Mouse (Mus musculus) CH12.LX (cell line): ENCODE results near the gene Gm20388. TPM values are rescaled to one million over a fixed set of nuclear protein-coding genes. Genes with fewer than 3 reads are reported as not detected.

ENCODE experiments used
- DNase-seq: peaks from one replicate; pipeline ENCODE4 v3.0.0-alpha.2; 2013; ENCODE audit errors: extremely low read depth
- H3K27ac ChIP-seq: 2 replicates; pipeline ENCODE4 v1.5.1; 2012; ENCODE audit warnings: low read depth, mild to moderate bottlenecking, control low read depth, moderate library complexity; ENCODE audit not compliant: insufficient read depth
- H3K27me3 ChIP-seq: replicated peaks from 2 replicates; pipeline ENCODE3; 2012; ENCODE audit warnings: inconsistent platforms
- H3K36me3 ChIP-seq, 2 experiments: replicated peaks in 1 of 2; 2 replicates each; pipeline versions ENCODE3 to v1.6.1; 2012; ENCODE audit warnings: inconsistent platforms in 1 of 2, low read length in 1 of 2, mild to moderate bottlenecking in 1 of 2, mixed read lengths in 1 of 2, moderate library complexity in 1 of 2; ENCODE audit not compliant: control insufficient read depth in 1 of 2, insufficient read depth in 1 of 2
- H3K4me1 ChIP-seq, 2 experiments: 2 replicates each; pipeline ENCODE4 v1.6.1; 2012; ENCODE audit warnings: inconsistent platforms in 1 of 2, moderate library complexity in 1 of 2; ENCODE audit not compliant: insufficient read depth in 2 of 2, control insufficient read depth in 1 of 2
- H3K4me2 ChIP-seq: 2 replicates; pipeline ENCODE4 v1.6.1; 2012; ENCODE audit warnings: low read depth, mild to moderate bottlenecking, control low read depth; ENCODE audit not compliant: poor library complexity, insufficient read depth, severe bottlenecking
- H3K4me3 ChIP-seq, 3 experiments: fragments of 150-350 bp in 1 of 3; sonication (generic) in 1 of 3; replicated peaks in 1 of 3; 2 replicates each; pipeline versions ENCODE3 to v1.5.1; 2011 to 2012; ENCODE audit warnings: low read depth in 2 of 3, low read length in 2 of 3, mild to moderate bottlenecking in 2 of 3, moderate library complexity in 2 of 3, control low read depth in 1 of 3, improper control_type of control experiment in 1 of 3, inconsistent platforms in 1 of 3, mixed read lengths in 1 of 3; ENCODE audit not compliant: poor library complexity in 1 of 3
- H3K79me2 ChIP-seq: replicated peaks from 2 replicates; pipeline ENCODE4 v1.6.1; 2012; ENCODE audit warnings: mild to moderate bottlenecking, moderate library complexity; ENCODE audit not compliant: control insufficient read depth, poor library complexity, insufficient read depth, severe bottlenecking; ENCODE audit errors: extremely low read depth
- H3K9ac ChIP-seq: 2 replicates; pipeline ENCODE4 v1.6.1; 2012; ENCODE audit warnings: low read depth, mild to moderate bottlenecking, control low read depth, moderate library complexity; ENCODE audit not compliant: insufficient read depth
- H3K9me3 ChIP-seq: replicated peaks from 2 replicates; pipeline ENCODE3; 2012; ENCODE audit warnings: low read length, inconsistent platforms, mixed read lengths
- BHLHE40 ChIP-seq: IDR thresholded peaks from 2 replicates; pipeline ENCODE4 v1.6.1; 2011; ENCODE audit warnings: mild to moderate bottlenecking, low read depth, low read length, improper control_type of control experiment
- CHD2 ChIP-seq: IDR thresholded peaks from 2 replicates; pipeline ENCODE4 v1.6.1; 2011; ENCODE audit warnings: low read length, improper control_type of control experiment
- ELF1 ChIP-seq: IDR thresholded peaks from 2 replicates; pipeline ENCODE4 v1.6.1; 2014; ENCODE audit warnings: low read depth, mild to moderate bottlenecking, inconsistent platforms, low read length, improper control_type of control experiment
- IRF4 ChIP-seq: IDR thresholded peaks from 2 replicates; pipeline ENCODE4 v1.6.1; 2014; ENCODE audit warnings: low read depth, mild to moderate bottlenecking, inconsistent platforms, low read length, improper control_type of control experiment
- MAFK ChIP-seq: IDR thresholded peaks from 2 replicates; pipeline ENCODE4 v1.6.1; 2011; ENCODE audit warnings: low read length, improper control_type of control experiment; ENCODE audit not compliant: insufficient replicate concordance
- MAZ ChIP-seq: IDR thresholded peaks from 2 replicates; pipeline ENCODE4 v1.6.1; 2012; ENCODE audit warnings: low read depth, mild to moderate bottlenecking, inconsistent platforms, low read length, improper control_type of control experiment, moderate library complexity
- MXI1 ChIP-seq: IDR thresholded peaks from 2 replicates; pipeline ENCODE4 v1.6.1; 2011; ENCODE audit warnings: mild to moderate bottlenecking, low read depth, low read length, improper control_type of control experiment
- NELFE ChIP-seq: IDR thresholded peaks from 2 replicates; pipeline ENCODE4 v1.6.1; 2011; ENCODE audit warnings: low read depth, low read length, improper control_type of control experiment
- NRF1 ChIP-seq: IDR thresholded peaks from 2 replicates; pipeline ENCODE4 v1.6.1; 2014; ENCODE audit warnings: low read depth, mild to moderate bottlenecking, inconsistent platforms, low read length, improper control_type of control experiment, moderate library complexity
- PAX5 ChIP-seq: IDR thresholded peaks from 2 replicates; pipeline ENCODE4 v1.6.1; 2012; ENCODE audit warnings: low read length, inconsistent platforms, mixed read lengths
- POLR2AphosphoS2 ChIP-seq: IDR thresholded peaks from 2 replicates; pipeline ENCODE4 v1.6.1; 2011; ENCODE audit warnings: low read depth, low read length, improper control_type of control experiment
- RAD21 ChIP-seq: IDR thresholded peaks from 2 replicates; pipeline ENCODE4 v1.6.1; 2011; ENCODE audit warnings: low read depth, mild to moderate bottlenecking, low read length, improper control_type of control experiment, moderate library complexity
- TBP ChIP-seq: conservative IDR thresholded peaks from 2 replicates; pipeline ENCODE4 v1.6.1; 2011; ENCODE audit warnings: low read depth, low read length, improper control_type of control experiment
- TCF12 ChIP-seq: IDR thresholded peaks from 2 replicates; pipeline ENCODE4 v1.6.1; 2014; ENCODE audit warnings: low read depth, mild to moderate bottlenecking, inconsistent platforms, low read length, improper control_type of control experiment
- USF1 ChIP-seq: IDR thresholded peaks from 2 replicates; pipeline ENCODE4 v1.6.1; 2014; ENCODE audit warnings: low read depth, mild to moderate bottlenecking, inconsistent platforms, low read length, improper control_type of control experiment
- USF2 ChIP-seq: conservative IDR thresholded peaks from 2 replicates; pipeline ENCODE4 v1.6.1; 2011; ENCODE audit warnings: low read depth, low read length, improper control_type of control experiment
- ZC3H11A ChIP-seq: IDR thresholded peaks from 2 replicates; pipeline ENCODE4 v1.6.1; 2012; ENCODE audit warnings: low read depth, mild to moderate bottlenecking, inconsistent platforms, low read length, improper control_type of control experiment
- ZKSCAN1 ChIP-seq: IDR thresholded peaks from 2 replicates; pipeline ENCODE4 v1.6.1; 2012; ENCODE audit warnings: low read depth, inconsistent platforms, low read length, improper control_type of control experiment, borderline replicate concordance
- ZMIZ1 ChIP-seq: IDR thresholded peaks from 2 replicates; pipeline ENCODE4 v1.6.1; 2012; ENCODE audit warnings: low read depth, mild to moderate bottlenecking, inconsistent platforms, low read length, improper control_type of control experiment
- dilution Hi-C: fragments of 300-500 bp; cut with MboI; formaldehyde crosslinking; loops from 2 replicates; pipeline ENCODE4 v1.14.3; 2020; ENCODE audit warnings: low sequenced_read_pairs; ENCODE audit not compliant: extremely low pct_unique_long_range_greater_than_20kb, extremely low pct_ligation_motif_present
- in situ Hi-C: fragments of 300-500 bp; cut with MboI; formaldehyde crosslinking; loops from 3 replicates; pipeline ENCODE4 v1.14.3; 2019; ENCODE audit warnings: low sequenced_read_pairs, low pct_ligation_motif_present, low pct_unique_long_range_greater_than_20kb, mixed read lengths
- polyA plus RNA-seq: library from polyadenylated mRNA; unstranded; fragments of >175 nt; gene quantifications from 2 replicates; pipeline ENCODE4 v1.2.1, GENCODE M21; 2012; ENCODE audit warnings: low read depth; ENCODE audit not compliant: insufficient read length
- total RNA-seq, 2 experiments: library from RNA; depleted of rRNA; stranded (reverse); fragments of 300-350 nt in 1 of 2; fragments of >200 nt in 1 of 2; gene quantifications; 2 replicates each; pipeline ENCODE4 v1.2.3; 2012 to 2014

The Gm20388 gene
- total and polyA plus RNA-seq, 3 experiments = 14.8 to 26.3 (median 22.2) TPM

DNA sequence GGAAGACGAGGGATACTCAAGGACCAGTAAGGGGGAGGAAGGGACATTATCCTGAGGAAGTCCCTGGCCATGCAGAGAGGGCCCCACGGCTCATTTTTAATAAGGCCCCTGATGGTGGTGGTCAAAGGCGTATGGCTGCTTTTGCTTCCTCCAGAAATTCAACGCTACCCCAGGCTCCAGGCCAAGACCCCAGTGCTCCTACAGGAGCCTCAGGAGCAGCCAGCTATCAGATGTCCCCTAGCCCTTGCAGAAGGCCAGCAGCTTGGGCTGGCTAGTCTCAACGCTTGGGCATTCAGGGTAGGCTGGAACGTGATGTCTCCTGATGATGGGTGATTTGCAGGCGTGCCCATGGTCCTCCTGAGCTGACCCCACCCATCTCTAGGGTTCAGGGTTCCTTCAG, 521.8 kb downstream of the Gm20388 start:
- in situ Hi-C loops (no loop called here), dilution Hi-C loops (no loop called here)
- peaks cover 21 to 35% of the 10 kb centered on the region in 2 experiments for H3K4me1 ChIP-seq

DNA sequence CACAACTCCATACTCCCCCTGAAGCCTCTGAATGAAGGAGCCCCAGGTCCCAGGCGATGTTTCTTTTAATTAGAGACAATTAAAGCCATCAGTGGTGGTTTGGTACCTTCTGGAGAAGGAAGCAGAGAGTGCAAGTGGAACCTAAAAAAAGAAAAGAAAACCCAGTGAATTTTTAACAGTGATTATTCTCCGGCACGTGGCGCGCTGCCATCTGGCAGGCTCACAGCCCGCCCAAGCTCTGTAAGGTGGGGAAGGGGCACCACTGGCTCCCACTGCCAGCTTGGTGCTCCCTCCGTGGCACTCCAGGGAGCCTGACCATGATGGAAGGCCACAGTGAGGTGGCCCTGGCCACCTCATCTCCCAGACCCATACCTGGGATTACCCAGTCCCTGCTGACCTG, 522.5 kb downstream of the Gm20388 start:
- no peaks in the 10 kb centered on the region for H3K79me2 ChIP-seq
- H3K4me3 ChIP-seq = no peak overlapping the region
- H3K36me3 ChIP-seq = no peaks in the 10 kb centered on the region
- H3K27me3 ChIP-seq = peaks cover 6% of the 10 kb centered on the region
- no peak overlapping the region for H3K4me2 ChIP-seq
- no peak overlapping the region for H3K27ac ChIP-seq
- TF ChIP-seq ELF1 (no peak), MAFK (no peak), RAD21 (no peak), ZMIZ1 (no peak), USF1 (no peak), MXI1 (no peak), POLR2AphosphoS2 (no peak)
- peaks cover 26 to 42% of the 10 kb centered on the region in 2 experiments for H3K4me1 ChIP-seq
- H3K9ac ChIP-seq = no peak overlapping the region
- dilution Hi-C loops (no loop called here), in situ Hi-C loops (no loop called here)
- H3K9me3 ChIP-seq = peaks cover 15% of the 10 kb centered on the region
- no peak for DNase-seq

More for the DNA sequence above, 521.8 kb downstream of the Gm20388 start:
- Histone ChIP-seq H3K4me2 (no peak overlapping the region), H3K79me2 (no peaks in the 10 kb centered on the region), H3K27ac (no peak overlapping the region), H3K4me3 (no peak overlapping the region), H3K9ac (no peak overlapping the region), H3K27me3 (peaks cover 6% of the 10 kb centered on the region), H3K36me3 (no peaks in the 10 kb centered on the region), H3K9me3 (peaks cover 15% of the 10 kb centered on the region)
- no peak for DNase-seq
- TF ChIP-seq MXI1 (no peak), ELF1 (no peak), POLR2AphosphoS2 (no peak), MAZ (no peak), PAX5 (no peak), TCF12 (no peak), NELFE (no peak), MAFK (no peak), IRF4 (no peak), CHD2 (no peak), TBP (no peak), ZC3H11A (no peak), NRF1 (no peak), BHLHE40 (no peak), USF2 (no peak), ZKSCAN1 (no peak)
